Mouse (Mus musculus) kidney, embryonic 15.5 days (tissue): ENCODE data around the gene Fblim1. TPM values are rescaled to one million over a fixed set of nuclear protein-coding genes. Genes with fewer than 3 reads are reported as not detected.

ENCODE experiments used
- ATAC-seq: fragments of 200-750 bp; cut with Nextera tagmentation; replicated peaks from 2 replicates; pipeline ENCODE4 v1.8.0; 2017; ENCODE audit warnings: moderate TSS enrichment; ENCODE audit not compliant: low FRiP score
- H3K27ac ChIP-seq: fragments of 300-500 bp; sonication (generic); 2 replicates; pipeline ENCODE4 v1.5.1; 2015; ENCODE audit warnings: mild to moderate bottlenecking, inconsistent platforms
- H3K27me3 ChIP-seq: fragments of 300-500 bp; sonication (generic); 2 replicates; pipeline ENCODE4 v1.6.1; 2015; ENCODE audit warnings: inconsistent platforms
- H3K36me3 ChIP-seq: fragments of 300-500 bp; sonication (generic); 2 replicates; pipeline ENCODE4 v1.6.1; 2015; ENCODE audit warnings: inconsistent platforms
- H3K4me1 ChIP-seq: fragments of 300-500 bp; sonication (generic); 2 replicates; pipeline ENCODE4 v1.6.1; 2015; ENCODE audit warnings: inconsistent platforms
- H3K4me2 ChIP-seq: fragments of 300-500 bp; sonication (generic); 2 replicates; pipeline ENCODE4 v1.6.1; 2015; ENCODE audit warnings: moderate library complexity, mild to moderate bottlenecking, inconsistent platforms
- H3K4me3 ChIP-seq: fragments of 300-500 bp; sonication (generic); replicated peaks from 2 replicates; pipeline ENCODE4 v1.5.1; 2015; ENCODE audit warnings: mild to moderate bottlenecking, inconsistent platforms
- H3K9ac ChIP-seq: fragments of 300-500 bp; sonication (generic); 2 replicates; pipeline ENCODE4 v1.6.1; 2015; ENCODE audit warnings: mild to moderate bottlenecking, inconsistent platforms
- H3K9me3 ChIP-seq: fragments of 300-500 bp; sonication (generic); replicated peaks from 2 replicates; pipeline ENCODE4 v1.6.1; 2016; ENCODE audit warnings: inconsistent platforms
- WGBS: fragments of 180-500 bp; shearing (Covaris S2); methylation state at CpG from one replicate; pipeline ENCODE4 v1.1.7; 2015; ENCODE audit warnings: mixed read lengths; 5-methylcytosine and 5-hydroxymethylcytosine counted together
- polyA plus RNA-seq: library from polyadenylated mRNA; unstranded; fragments of >200 nt; fragmentation: Nextera tagmentation; extraction: Ambion mirVana; gene quantifications from 2 replicates; pipeline ENCODE4 v1.2.1, GENCODE M21; 2015

Fblim1 gene
- polyA plus RNA-seq, 1 experiment from 2014 or later: 81.3 TPM

GRCm38 (mm10) chr4:141595605-141596268 lies 10.2 kb downstream of the Fblim1 start:
- no peak overlapping the region for H3K27ac ChIP-seq
- peaks cover 38% of the 10 kb centered on the region for H3K4me1 ChIP-seq
- H3K27me3 ChIP-seq: no peaks in the 10 kb centered on the region
- H3K9me3 ChIP-seq: no peaks in the 10 kb centered on the region
- ATAC-seq: no peak
- no peak overlapping the region for H3K9ac ChIP-seq
- 74% methylated on average over 9 of the region's 9 CpGs for WGBS
- no peak overlapping the region for H3K4me2 ChIP-seq
- H3K36me3 ChIP-seq: peaks cover 45% of the 10 kb centered on the region
- H3K4me3 ChIP-seq: no peak overlapping the region

GRCm38 (mm10) chr4:141595138-141595537 lies 10.8 kb downstream of the Fblim1 start:
- Histone ChIP-seq H3K27ac (no peak overlapping the region), H3K9ac (no peak overlapping the region), H3K4me1 (peaks cover 32% of the 10 kb centered on the region), H3K4me2 (no peak overlapping the region), H3K36me3 (peaks cover 49% of the 10 kb centered on the region), H3K9me3 (no peaks in the 10 kb centered on the region), H3K27me3 (no peaks in the 10 kb centered on the region), H3K4me3 (no peak overlapping the region)
- 95% methylated on average over 11 of the region's 11 CpGs for WGBS
- ATAC-seq: no peak

- H3K27ac ChIP-seq: no peak overlapping the region
- no peak for ATAC-seq
- no peak overlapping the region for H3K9ac ChIP-seq
- no peaks in the 10 kb centered on the region for H3K9me3 ChIP-seq
- no peaks in the 10 kb centered on the region for H3K27me3 ChIP-seq
- H3K4me2 ChIP-seq: no peak overlapping the region
- peaks cover 80% of the 10 kb centered on the region for H3K36me3 ChIP-seq
- 37% methylated on average over 3 of the region's 3 CpGs for WGBS
- H3K4me3 ChIP-seq: no peak overlapping the region
- no peaks in the 10 kb centered on the region for H3K4me1 ChIP-seq
These were observed 14.3 kb downstream of the Fblim1 start for GRCm38 (mm10) chr4:141591547-141591946.

- Histone ChIP-seq H3K27me3 (no peaks in the 10 kb centered on the region), H3K4me3 (no peak overlapping the region), H3K9ac (no peak overlapping the region), H3K4me2 (no peak overlapping the region), H3K4me1 (no peaks in the 10 kb centered on the region), H3K36me3 (peaks cover 84% of the 10 kb centered on the region), H3K9me3 (no peaks in the 10 kb centered on the region), H3K27ac (no peak overlapping the region)
- WGBS: 87% methylated on average over 8 of the region's 8 CpGs
- no peak for ATAC-seq
These were observed 22.0 kb downstream of the Fblim1 start for GRCm38 (mm10) chr4:141583919-141584318.

- Histone ChIP-seq H3K27me3 (no peaks in the 10 kb centered on the region), H3K4me2 (no peak overlapping the region), H3K36me3 (peaks cover 91% of the 10 kb centered on the region), H3K4me3 (no peak overlapping the region), H3K9me3 (no peaks in the 10 kb centered on the region), H3K9ac (no peak overlapping the region), H3K27ac (no peak overlapping the region), H3K4me1 (no peaks in the 10 kb centered on the region)
- ATAC-seq: no peak
- WGBS: 87% methylated on average over 13 of the region's 13 CpGs
These were observed 24.8 kb downstream of the Fblim1 start for GRCm38 (mm10) chr4:141581051-141581450.

- no peak overlapping the region for H3K27ac ChIP-seq
- H3K4me2 ChIP-seq: no peak overlapping the region
- no peaks in the 10 kb centered on the region for H3K27me3 ChIP-seq
- H3K4me1 ChIP-seq: peaks cover 8% of the 10 kb centered on the region
- H3K36me3 ChIP-seq: peaks cover 73% of the 10 kb centered on the region
- WGBS: 65% methylated on average over 3 of the region's 3 CpGs
- H3K9me3 ChIP-seq: no peaks in the 10 kb centered on the region
- no peak overlapping the region for H3K9ac ChIP-seq
- ATAC-seq: no peak
- no peak overlapping the region for H3K4me3 ChIP-seq
These were observed 27.1 kb downstream of the Fblim1 start for GRCm38 (mm10) chr4:141578833-141579232.

GRCm38 (mm10) chr4:141576877-141577276 lies 29.0 kb downstream of the Fblim1 start:
- H3K9me3 ChIP-seq: no peaks in the 10 kb centered on the region
- peaks cover 53% of the 10 kb centered on the region for H3K36me3 ChIP-seq
- no peak overlapping the region for H3K4me3 ChIP-seq
- ATAC-seq: no peak
- 98% methylated on average over 7 of the region's 7 CpGs for WGBS
- H3K4me2 ChIP-seq: no peak overlapping the region
- no peak overlapping the region for H3K9ac ChIP-seq
- no peak overlapping the region for H3K27ac ChIP-seq
- no peaks in the 10 kb centered on the region for H3K27me3 ChIP-seq
- peaks cover 26% of the 10 kb centered on the region for H3K4me1 ChIP-seq

GRCm38 (mm10) chr4:141576404-141576803 lies 29.5 kb downstream of the Fblim1 start:
- no peak overlapping the region for H3K9ac ChIP-seq
- no peak overlapping the region for H3K4me2 ChIP-seq
- H3K4me1 ChIP-seq: peaks cover 29% of the 10 kb centered on the region
- peaks cover 50% of the 10 kb centered on the region for H3K36me3 ChIP-seq
- H3K27ac ChIP-seq: no peak overlapping the region
- WGBS: 84% methylated on average over 11 of the region's 11 CpGs
- no peak for ATAC-seq
- no peak overlapping the region for H3K4me3 ChIP-seq
- H3K27me3 ChIP-seq: no peaks in the 10 kb centered on the region
- no peaks in the 10 kb centered on the region for H3K9me3 ChIP-seq

GRCm38 (mm10) chr4:141574789-141575702 lies 30.9 kb downstream of the Fblim1 start:
- Histone ChIP-seq H3K27me3 (no peaks in the 10 kb centered on the region), H3K4me1 (peaks cover 38% of the 10 kb centered on the region), H3K4me2 (peak overlapping the region; percentile 44; the same call in 1 of the 2 replicates), H3K9ac (no peak overlapping the region), H3K36me3 (peaks cover 37% of the 10 kb centered on the region), H3K4me3 (no peak overlapping the region), H3K9me3 (no peaks in the 10 kb centered on the region), H3K27ac (peak overlapping the region; percentile 7; the same call in 1 of the 2 replicates)
- 38% methylated on average over 27 of the region's 27 CpGs for WGBS
- peak; percentile 44 for ATAC-seq

- Histone ChIP-seq H3K36me3 (peaks cover 22% of the 10 kb centered on the region), H3K4me3 (no peak overlapping the region), H3K9ac (no peak overlapping the region), H3K4me1 (peaks cover 45% of the 10 kb centered on the region), H3K4me2 (no peak overlapping the region), H3K9me3 (no peaks in the 10 kb centered on the region), H3K27me3 (no peaks in the 10 kb centered on the region), H3K27ac (peak overlapping the region; percentile 52)
- no peak for ATAC-seq
- 48% methylated on average over 6 of the region's 6 CpGs for whole genome bisulfite sequencing
These were observed 32.4 kb downstream of the Fblim1 start for GRCm38 (mm10) chr4:141573359-141573966.

- Histone ChIP-seq H3K27ac (peak overlapping the region; percentile 52), H3K4me2 (no peak overlapping the region), H3K36me3 (peaks cover 15% of the 10 kb centered on the region), H3K9ac (no peak overlapping the region), H3K4me3 (no peak overlapping the region), H3K4me1 (peaks cover 45% of the 10 kb centered on the region), H3K9me3 (no peaks in the 10 kb centered on the region), H3K27me3 (no peaks in the 10 kb centered on the region)
- ATAC-seq: no peak
- WGBS: 71% methylated on average over 7 of the region's 7 CpGs
These were observed 33.1 kb downstream of the Fblim1 start for GRCm38 (mm10) chr4:141572668-141573358.
